Mouse (Mus musculus) heart, embryonic 11.5 days (tissue): ENCODE results near the gene Tmem206. TPM values are rescaled to one million over a fixed set of nuclear protein-coding genes. Genes with fewer than 3 reads are reported as not detected.

Source experiments
- ATAC-seq: fragments of 200-750 bp; cut with Nextera tagmentation; replicated peaks from 2 replicates; pipeline ENCODE4 v1.8.0; 2017; ENCODE audit warnings: moderate library complexity; ENCODE audit not compliant: insufficient number of reproducible peaks, low FRiP score, low TSS enrichment
- H3K27ac ChIP-seq: fragments of 300-500 bp; sonication (generic); 2 replicates; pipeline ENCODE4 v1.5.1; 2014; ENCODE audit warnings: mild to moderate bottlenecking, low read depth, low read length
- H3K27me3 ChIP-seq: fragments of 300-500 bp; sonication (generic); 2 replicates; pipeline ENCODE4 v1.6.1; 2014; ENCODE audit warnings: mild to moderate bottlenecking, low read length, mixed read lengths; ENCODE audit not compliant: control insufficient read depth, insufficient read depth
- H3K36me3 ChIP-seq: fragments of 300-500 bp; sonication (generic); 2 replicates; pipeline ENCODE4 v1.6.1; 2014; ENCODE audit warnings: mild to moderate bottlenecking, low read length, moderate library complexity, mixed read lengths; ENCODE audit not compliant: control insufficient read depth, insufficient read depth
- H3K4me1 ChIP-seq: fragments of 300-500 bp; sonication (generic); 2 replicates; pipeline ENCODE4 v1.6.1; 2014; ENCODE audit warnings: low read length; ENCODE audit not compliant: control insufficient read depth, insufficient read depth
- H3K4me2 ChIP-seq: fragments of 300-500 bp; sonication (generic); 2 replicates; pipeline ENCODE4 v1.6.1; 2014; ENCODE audit warnings: mild to moderate bottlenecking, moderate library complexity
- H3K4me3 ChIP-seq: fragments of 300-500 bp; sonication (generic); 2 replicates; pipeline ENCODE4 v1.5.1; 2014; ENCODE audit warnings: low read depth, low read length
- H3K9ac ChIP-seq: fragments of 300-500 bp; sonication (generic); 2 replicates; pipeline ENCODE4 v1.6.1; 2014; ENCODE audit warnings: mild to moderate bottlenecking, low read depth, low read length, moderate library complexity
- H3K9me3 ChIP-seq: fragments of 300-500 bp; sonication (generic); replicated peaks from 2 replicates; pipeline ENCODE4 v1.6.1; 2016; ENCODE audit warnings: low read length; ENCODE audit not compliant: control insufficient read depth
- WGBS: fragments of 180-500 bp; shearing (Covaris S2); extraction: QIAGEN DNeasy Blood & Tissue Kit; methylation state at CpG from one replicate; pipeline ENCODE4 v1.1.7; 2014; ENCODE audit not compliant: insufficient replicate concordance; 5-methylcytosine and 5-hydroxymethylcytosine counted together
- polyA plus RNA-seq: library from polyadenylated mRNA; unstranded; fragments of >200 nt; fragmentation: Nextera tagmentation; extraction: Ambion mirVana; gene quantifications from 2 replicates; pipeline ENCODE4 v1.2.1, GENCODE M21; 2014

The Tmem206 gene
- polyA plus RNA-seq, 1 experiment from 2014 or later, result 18.7 TPM

DNA sequence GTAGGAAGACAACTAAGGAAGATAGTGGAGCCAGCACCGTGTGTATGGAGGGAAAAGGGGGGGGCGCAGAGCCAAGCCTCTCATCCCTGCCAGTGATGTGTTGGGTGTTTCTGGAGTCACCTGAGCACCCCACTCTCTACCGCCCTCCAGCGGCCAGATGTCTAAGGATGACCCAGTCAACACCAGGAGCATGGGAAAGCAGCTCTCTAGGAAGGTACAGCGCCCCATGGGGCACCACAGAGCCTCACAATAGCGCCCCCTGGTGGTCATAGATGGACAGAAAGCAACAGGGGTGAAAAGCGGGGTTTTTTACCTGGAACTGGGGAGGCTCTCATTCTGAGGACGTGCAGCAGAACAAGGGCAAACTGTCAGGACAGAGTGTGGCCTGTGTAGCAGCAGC, 37.0 kb upstream of the Tmem206 start:
- H3K4me2 ChIP-seq, result no peak overlapping the region
- ATAC-seq, result no peak
- H3K9ac ChIP-seq, result no peak overlapping the region
- H3K9me3 ChIP-seq, result no peaks in the 10 kb centered on the region
- no peak overlapping the region for H3K27ac ChIP-seq
- H3K36me3 ChIP-seq, result no peaks in the 10 kb centered on the region
- H3K4me1 ChIP-seq, result no peaks in the 10 kb centered on the region
- no peak overlapping the region for H3K4me3 ChIP-seq
- WGBS, result 36% methylated on average over 8 of the region's 8 CpGs
- H3K27me3 ChIP-seq, result peaks cover 2% of the 10 kb centered on the region; the same call in 1 of the 2 replicates

DNA sequence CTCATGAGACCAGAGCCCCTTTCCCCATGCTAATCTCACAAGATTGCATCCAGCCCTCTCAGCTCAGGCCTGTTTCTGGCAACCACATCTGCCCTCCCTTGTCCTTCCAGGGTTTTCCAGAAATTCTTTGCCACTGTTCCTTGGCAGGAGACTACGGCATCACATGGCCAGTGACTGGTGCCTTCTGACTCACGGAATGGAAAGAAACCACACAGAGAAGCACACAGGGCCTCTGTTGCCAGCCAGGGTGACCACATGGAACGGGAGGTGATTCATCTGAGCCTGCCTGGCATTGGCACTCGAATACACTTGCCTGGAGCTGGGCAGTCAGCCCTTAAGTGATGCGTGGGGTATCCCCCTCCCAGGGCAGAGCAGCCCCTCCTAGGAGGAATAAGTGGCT, 33.4 kb upstream of the Tmem206 start:
- no peak overlapping the region for H3K4me2 ChIP-seq
- H3K27ac ChIP-seq, result no peak overlapping the region
- peaks cover 3% of the 10 kb centered on the region; the same call in 1 of the 2 replicates for H3K4me1 ChIP-seq
- WGBS, result 70% methylated on average over 5 of the region's 5 CpGs
- H3K4me3 ChIP-seq, result no peak overlapping the region
- H3K36me3 ChIP-seq, result no peaks in the 10 kb centered on the region
- no peaks in the 10 kb centered on the region for H3K9me3 ChIP-seq
- ATAC-seq, result no peak
- peaks cover 2% of the 10 kb centered on the region; the same call in 1 of the 2 replicates for H3K27me3 ChIP-seq
- H3K9ac ChIP-seq, result no peak overlapping the region

DNA sequence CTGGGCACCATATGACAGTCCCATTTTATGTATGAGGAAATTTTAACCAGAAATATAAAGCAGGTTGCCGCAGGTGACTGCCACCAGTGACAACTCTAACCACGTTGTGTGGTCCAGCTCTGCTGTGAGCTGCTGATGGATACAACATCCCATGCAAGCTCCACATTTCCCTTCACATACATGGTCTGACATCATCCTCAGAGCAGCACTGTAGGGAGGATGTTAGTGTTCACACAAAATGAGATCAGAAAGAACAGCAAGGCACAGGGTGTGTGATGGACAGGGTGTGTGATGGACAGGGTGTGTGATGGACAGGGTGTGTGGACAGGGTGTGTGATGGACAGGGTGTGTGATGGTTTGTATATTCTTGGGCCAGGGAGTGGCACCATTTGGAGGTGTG, 32.7 kb upstream of the Tmem206 start:
- peaks cover 2% of the 10 kb centered on the region; the same call in 1 of the 2 replicates for H3K27me3 ChIP-seq
- H3K27ac ChIP-seq, result no peak overlapping the region
- H3K36me3 ChIP-seq, result no peaks in the 10 kb centered on the region
- no peak for ATAC-seq
- H3K9me3 ChIP-seq, result no peaks in the 10 kb centered on the region
- H3K4me3 ChIP-seq, result no peak overlapping the region
- 75% methylated on average over 2 of the region's 2 CpGs for WGBS
- H3K4me1 ChIP-seq, result peaks cover 3% of the 10 kb centered on the region; the same call in 1 of the 2 replicates
- no peak overlapping the region for H3K9ac ChIP-seq
- no peak overlapping the region for H3K4me2 ChIP-seq

DNA sequence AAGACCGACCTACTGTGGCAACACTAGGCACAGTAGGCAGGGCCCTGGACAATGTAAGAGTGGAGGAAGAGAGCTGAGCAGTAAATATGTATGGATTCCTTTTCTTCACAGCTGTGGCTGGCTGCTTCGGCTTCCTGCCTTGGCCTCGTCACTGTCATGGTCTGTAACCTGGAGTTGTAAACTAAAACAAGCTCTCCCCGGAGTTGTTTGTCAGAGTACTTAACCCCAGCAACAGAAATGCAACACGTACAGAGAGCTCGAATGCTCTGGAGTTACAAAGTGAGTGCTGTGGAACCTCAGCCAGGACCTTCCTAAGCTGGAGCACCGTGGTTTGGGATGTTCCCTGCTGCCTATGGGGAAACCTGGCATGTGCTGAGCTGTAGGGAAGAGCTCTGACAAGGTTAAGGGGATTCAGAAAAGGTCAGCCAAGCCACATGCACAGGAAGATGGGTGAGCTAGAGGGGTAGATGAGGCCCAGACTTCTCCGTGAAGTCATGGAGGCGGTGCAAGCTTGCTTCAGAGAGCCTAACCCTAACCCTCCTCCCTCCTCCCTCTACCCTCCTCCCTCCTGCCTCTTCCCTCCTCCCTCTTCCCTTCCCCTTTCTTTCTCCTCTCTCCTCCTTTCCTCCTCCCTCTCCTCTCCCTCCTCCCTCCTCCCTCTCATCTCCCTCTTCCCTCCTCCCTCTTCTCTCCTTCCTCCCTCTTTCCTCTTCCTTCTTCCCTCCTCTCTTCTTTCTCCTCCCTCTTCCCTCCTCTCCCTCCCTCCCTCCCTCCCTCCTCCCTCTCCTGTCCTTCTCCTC, 31.5 kb upstream of the Tmem206 start:
- Histone ChIP-seq H3K9me3 (no peaks in the 10 kb centered on the region), H3K4me1 (peaks cover 7% of the 10 kb centered on the region), H3K27ac (no peak overlapping the region), H3K4me2 (no peak overlapping the region), H3K9ac (no peak overlapping the region), H3K4me3 (no peak overlapping the region), H3K27me3 (peaks cover 2% of the 10 kb centered on the region; the same call in 1 of the 2 replicates), H3K36me3 (no peaks in the 10 kb centered on the region)
- no peak for ATAC-seq
- WGBS, result 61% methylated on average over 9 of the region's 9 CpGs

DNA sequence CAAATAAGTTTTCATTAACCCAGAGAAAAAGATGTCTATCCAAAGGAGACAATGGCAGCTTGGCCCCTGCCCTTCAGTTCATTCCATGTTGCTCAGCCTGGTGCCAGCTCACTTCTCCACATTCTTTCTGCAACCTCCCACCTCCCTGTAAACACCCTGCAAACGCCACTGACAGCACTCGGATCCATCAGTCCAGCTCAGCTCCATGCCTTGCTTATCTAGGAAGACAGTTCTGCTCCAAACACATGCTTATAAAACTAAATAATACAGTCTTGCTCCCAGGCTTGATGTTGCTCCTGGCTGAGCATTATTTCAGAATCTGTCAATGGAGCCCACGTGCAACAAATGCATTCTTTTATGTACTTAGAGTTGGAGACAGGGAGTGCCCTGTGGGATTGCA, 29.9 kb upstream of the Tmem206 start:
- no peak overlapping the region for H3K4me3 ChIP-seq
- H3K9me3 ChIP-seq, result no peaks in the 10 kb centered on the region
- no peak overlapping the region for H3K4me2 ChIP-seq
- 33% methylated on average over 3 of the region's 3 CpGs for WGBS
- peak overlapping the region; percentile 50; the same call in 1 of the 2 replicates for H3K27ac ChIP-seq
- no peak for ATAC-seq
- peaks cover 10% of the 10 kb centered on the region for H3K4me1 ChIP-seq
- no peaks in the 10 kb centered on the region for H3K36me3 ChIP-seq
- peaks cover 2% of the 10 kb centered on the region; the same call in 1 of the 2 replicates for H3K27me3 ChIP-seq
- H3K9ac ChIP-seq, result 0 out of 2 replicates have a peak overlapping the region, but pooled peaks have one; percentile 3

DNA sequence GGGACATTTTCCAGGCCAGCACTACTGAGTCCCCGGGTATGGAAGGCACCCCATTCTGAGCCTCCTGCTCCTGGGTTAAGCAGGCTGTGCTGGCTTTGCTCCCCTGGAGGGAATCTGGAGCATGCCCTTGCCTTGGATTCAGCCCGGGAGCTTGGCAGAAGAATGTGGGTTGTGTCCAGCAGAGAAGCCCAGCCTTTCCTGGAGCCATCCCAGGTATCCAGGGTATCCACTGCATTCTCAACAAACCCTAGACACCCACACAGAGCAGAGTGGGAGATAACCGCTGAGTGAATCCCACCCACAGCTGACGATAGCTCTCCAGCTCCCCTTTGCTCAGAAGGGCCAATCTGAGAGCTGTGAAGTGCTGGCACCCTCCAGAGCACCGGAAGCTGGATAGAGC, 29.3 kb upstream of the Tmem206 start:
- Histone ChIP-seq H3K4me2 (no peak overlapping the region), H3K4me3 (no peak overlapping the region), H3K9ac (no peak overlapping the region), H3K9me3 (no peaks in the 10 kb centered on the region), H3K4me1 (peaks cover 10% of the 10 kb centered on the region), H3K27ac (peak overlapping the region; percentile 50; the same call in 1 of the 2 replicates), H3K27me3 (peaks cover 2% of the 10 kb centered on the region; the same call in 1 of the 2 replicates), H3K36me3 (no peaks in the 10 kb centered on the region)
- ATAC-seq, result no peak; the same call in 1 of the 2 replicates
- 35% methylated on average over 5 of the region's 5 CpGs for WGBS

DNA sequence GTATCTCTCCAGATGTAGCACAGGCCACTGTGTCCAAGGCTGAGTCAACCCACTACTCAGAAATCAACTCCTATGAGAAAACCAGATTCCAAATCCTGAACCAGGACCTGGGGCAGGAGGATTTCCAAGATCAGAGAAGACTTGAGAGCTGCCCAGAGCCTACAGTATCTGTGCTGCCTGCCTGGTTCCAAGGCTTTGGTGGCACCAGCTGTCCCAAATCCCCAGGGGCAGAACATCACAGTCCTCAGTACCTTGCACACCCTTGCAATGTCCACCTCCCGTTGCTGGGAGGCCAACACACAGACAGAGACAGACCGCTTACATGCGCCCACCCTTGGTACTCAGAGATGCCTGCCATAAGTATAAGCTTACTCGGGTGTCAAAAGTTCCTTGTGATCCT, 27.4 kb upstream of the Tmem206 start:
- 84% methylated on average over 4 of the region's 4 CpGs for WGBS
- Histone ChIP-seq H3K27me3 (no peaks in the 10 kb centered on the region), H3K4me3 (no peak overlapping the region), H3K27ac (no peak overlapping the region), H3K4me1 (peaks cover 14% of the 10 kb centered on the region), H3K36me3 (no peaks in the 10 kb centered on the region), H3K9ac (no peak overlapping the region), H3K9me3 (no peaks in the 10 kb centered on the region), H3K4me2 (no peak overlapping the region)
- no peak for ATAC-seq

DNA sequence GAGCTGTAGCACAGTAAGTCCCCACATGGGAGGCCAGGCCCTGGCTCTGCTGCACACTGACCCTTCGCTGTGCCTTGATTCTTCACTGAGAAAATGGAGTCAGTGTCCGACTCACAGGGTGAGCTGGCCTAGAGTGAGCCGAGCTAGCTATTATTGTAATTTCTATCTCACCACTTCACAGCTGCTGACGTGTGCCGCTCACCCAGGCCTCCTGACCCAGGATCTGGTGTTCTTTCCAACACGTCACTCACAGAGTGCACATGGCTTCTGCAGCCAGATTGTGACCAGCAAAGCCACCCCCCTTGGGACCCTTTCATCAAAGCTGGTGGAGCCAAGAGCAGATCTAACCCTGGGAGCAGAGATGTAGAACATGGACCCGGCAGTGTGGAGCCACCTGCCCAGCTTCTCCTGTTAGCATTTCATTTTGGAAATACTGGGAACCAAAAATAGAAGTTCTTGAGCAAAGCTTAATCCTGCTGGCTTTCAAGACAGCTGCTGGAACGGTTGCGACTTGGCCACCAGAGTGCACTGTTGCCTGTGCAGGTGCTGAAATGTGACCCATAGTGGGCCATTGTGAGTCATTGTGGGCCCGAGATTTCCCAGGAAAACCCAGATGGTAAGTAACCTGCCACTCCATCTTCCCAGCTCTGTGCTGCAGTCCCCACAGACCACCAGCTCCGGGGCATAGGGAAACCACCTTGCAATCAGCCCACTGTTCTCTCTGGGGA, 26.3 kb upstream of the Tmem206 start:
- Histone ChIP-seq H3K9ac (no peak overlapping the region), H3K4me1 (peaks cover 14% of the 10 kb centered on the region), H3K27ac (peak overlapping the region; percentile 73), H3K4me2 (0 out of 2 replicates have a peak overlapping the region, but pooled peaks have one; percentile 22), H3K27me3 (no peaks in the 10 kb centered on the region), H3K4me3 (no peak overlapping the region), H3K9me3 (no peaks in the 10 kb centered on the region), H3K36me3 (no peaks in the 10 kb centered on the region)
- peak; percentile 16; the same call in 1 of the 2 replicates for ATAC-seq
- WGBS, result 30% methylated on average over 11 of the region's 11 CpGs
